Mouse (Mus musculus): ENCODE results near the gene Eml6.

Eml6 gene

GRCm38 (mm10) chr11:29748750-29749467, 276.9 kb downstream of the Eml6 start:
- DNase-seq (ENCODE audit: low spot score in 2 of 2): no peak

- no peak for DNase-seq (ENCODE audit: low spot score in 2 of 2)
Measured at GRCm38 (mm10) chr11:29747881-29748280, 278.0 kb downstream of the Eml6 start.

GRCm38 (mm10) chr11:29747365-29747764, 278.5 kb downstream of the Eml6 start:
- no peak for DNase-seq (ENCODE audit: low spot score in 2 of 2)

GRCm38 (mm10) chr11:29746203-29746602, 279.6 kb downstream of the Eml6 start:
- DNase-seq (ENCODE audit: low spot score in 2 of 2): no peak

GRCm38 (mm10) chr11:29745513-29745912, 280.3 kb downstream of the Eml6 start:
- no peak for DNase-seq (ENCODE audit: low spot score in 2 of 2)

- DNase-seq (ENCODE audit: low spot score in 2 of 2): no peak
Measured at GRCm38 (mm10) chr11:29744760-29745430, 280.9 kb downstream of the Eml6 start.

- no peak for DNase-seq (ENCODE audit: low spot score in 2 of 2)
Measured at GRCm38 (mm10) chr11:29739752-29740151, 286.1 kb downstream of the Eml6 start.

GRCm38 (mm10) chr11:29727901-29728300, 297.9 kb downstream of the Eml6 start:
- no peak for DNase-seq (ENCODE audit: low spot score in 2 of 2)

- DNase-seq (ENCODE audit: low spot score in 2 of 2): no peak
Measured at GRCm38 (mm10) chr11:29725610-29726009, 300.2 kb downstream of the Eml6 start.

- no peak for DNase-seq (ENCODE audit: low spot score in 2 of 2)
Measured at GRCm38 (mm10) chr11:29725167-29725566, 300.7 kb downstream of the Eml6 start.

- DNase-seq (ENCODE audit: low spot score in 2 of 2): no peak
Measured at GRCm38 (mm10) chr11:29724213-29724612, 301.6 kb downstream of the Eml6 start.

GRCm38 (mm10) chr11:29719597-29719996, 306.2 kb downstream of the Eml6 start:
- no peak for DNase-seq (ENCODE audit: low spot score in 2 of 2)

GRCm38 (mm10) chr11:29718541-29718940, 307.3 kb downstream of the Eml6 start:
- DNase-seq (ENCODE audit: low spot score in 2 of 2): peak; percentile 33 to 62

- no peak for DNase-seq (ENCODE audit: low spot score in 2 of 2)
Measured at GRCm38 (mm10) chr11:29715499-29715898, 310.3 kb downstream of the Eml6 start.

GRCm38 (mm10) chr11:29714789-29715188, 311.0 kb downstream of the Eml6 start:
- peak in 1 of 2 experiments; percentile 43 for DNase-seq (ENCODE audit: low spot score in 2 of 2)

- DNase-seq (ENCODE audit: low spot score in 2 of 2): no peak
Measured at GRCm38 (mm10) chr11:29714114-29714513, 311.7 kb downstream of the Eml6 start.

GRCm38 (mm10) chr11:29709512-29709911, 316.3 kb downstream of the Eml6 start:
- no peak for DNase-seq (ENCODE audit: low spot score in 2 of 2)

- DNase-seq (ENCODE audit: low spot score in 2 of 2): no peak
Measured at GRCm38 (mm10) chr11:29706845-29707244, 319.0 kb downstream of the Eml6 start.

GRCm38 (mm10) chr11:29705263-29705662, 320.6 kb downstream of the Eml6 start:
- no peak for DNase-seq (ENCODE audit: low spot score in 2 of 2)

- no peak for DNase-seq (ENCODE audit: low spot score in 2 of 2)
Measured at GRCm38 (mm10) chr11:29702721-29703120, 323.1 kb downstream of the Eml6 start.

- DNase-seq (ENCODE audit: low spot score in 2 of 2): no peak
Measured at GRCm38 (mm10) chr11:29694754-29695153, 331.1 kb downstream of the Eml6 start.

GRCm38 (mm10) chr11:29693576-29694410, 332.0 kb downstream of the Eml6 start:
- peak; percentile 84 to 86 for DNase-seq (ENCODE audit: low spot score in 2 of 2)

All from frontal cortex, postnatal 36 days (tissue).